Mouse (Mus musculus): ENCODE data around the gene Igfbp4. TPM values are rescaled to one million over a fixed set of nuclear protein-coding genes. Genes with fewer than 3 reads are reported as not detected.

Gene Igfbp4
- polyA plus RNA-seq, 2 experiments = 942 to 1,086 TPM

GRCm38 (mm10) chr11:99063406-99064131 lies 22.5 kb downstream of the Igfbp4 start:
- ATAC-seq (ENCODE audit: low FRiP score, low read depth) (no peak), DNase-seq (ENCODE audit: low spot score) (no peak)
- H3K27ac ChIP-seq (replicated peaks; ENCODE audit: low read depth, low read length) = no peak overlapping the region
- H3K36me3 ChIP-seq (ENCODE audit: control insufficient read depth, insufficient read depth, low read length) = no peaks in the 10 kb centered on the region
- no peak overlapping the region for H3K4me2 ChIP-seq (replicated peaks; ENCODE audit: low read depth, low read length, severe bottlenecking)
- peaks cover 18% of the 10 kb centered on the region for H3K4me1 ChIP-seq (ENCODE audit: control insufficient read depth, insufficient read depth, low read length)
- no peak for TF ChIP-seq POLR2A (IDR thresholded peaks at IDR 0.05; ENCODE audit: borderline replicate concordance, extremely low read depth, insufficient read depth, insufficient read length)
- no peak overlapping the region for H3K9ac ChIP-seq (ENCODE audit: low read depth, low read length, severe bottlenecking)
- no peak overlapping the region for H3K4me3 ChIP-seq (replicated peaks; ENCODE audit: low read length)
- 26% methylated on average over 8 of the region's 8 CpGs for WGBS
- H3K9me3 ChIP-seq (ENCODE audit: control insufficient read depth, low read length) = peaks cover 6% of the 10 kb centered on the region; the same call in 1 of the 2 replicates
- no peaks in the 10 kb centered on the region for H3K27me3 ChIP-seq (ENCODE audit: control insufficient read depth, insufficient read depth, low read length)

- Histone ChIP-seq H3K36me3 (ENCODE audit: control insufficient read depth, insufficient read depth, low read length) (no peaks in the 10 kb centered on the region), H3K27ac (replicated peaks; ENCODE audit: low read depth, low read length) (0 out of 2 replicates have a peak overlapping the region, but pooled peaks have one; percentile 27), H3K4me3 (replicated peaks; ENCODE audit: low read length) (no peak overlapping the region), H3K4me1 (ENCODE audit: control insufficient read depth, insufficient read depth, low read length) (peaks cover 15% of the 10 kb centered on the region), H3K4me2 (replicated peaks; ENCODE audit: low read depth, low read length, severe bottlenecking) (no peak overlapping the region), H3K9ac (ENCODE audit: low read depth, low read length, severe bottlenecking) (no peak overlapping the region), H3K27me3 (ENCODE audit: control insufficient read depth, insufficient read depth, low read length) (no peaks in the 10 kb centered on the region), H3K9me3 (ENCODE audit: control insufficient read depth, low read length) (no peaks in the 10 kb centered on the region)
- 80% methylated on average over 3 of the region's 3 CpGs for WGBS
- ATAC-seq (ENCODE audit: low FRiP score, low read depth) (no peak), DNase-seq (ENCODE audit: low spot score) (no peak)
- TF ChIP-seq POLR2A (IDR thresholded peaks at IDR 0.05; ENCODE audit: borderline replicate concordance, extremely low read depth, insufficient read depth, insufficient read length) = no peak
These were observed 24.3 kb downstream of the Igfbp4 start for GRCm38 (mm10) chr11:99065353-99065752.

- Histone ChIP-seq H3K27me3 (ENCODE audit: control insufficient read depth, insufficient read depth, low read length) (no peaks in the 10 kb centered on the region), H3K4me1 (ENCODE audit: control insufficient read depth, insufficient read depth, low read length) (peaks cover 13% of the 10 kb centered on the region), H3K27ac (replicated peaks; ENCODE audit: low read depth, low read length) (0 out of 2 replicates have a peak overlapping the region, but pooled peaks have one; percentile 27), H3K36me3 (ENCODE audit: control insufficient read depth, insufficient read depth, low read length) (no peaks in the 10 kb centered on the region), H3K9ac (ENCODE audit: low read depth, low read length, severe bottlenecking) (no peak overlapping the region), H3K9me3 (ENCODE audit: control insufficient read depth, low read length) (no peaks in the 10 kb centered on the region), H3K4me3 (replicated peaks; ENCODE audit: low read length) (no peak overlapping the region), H3K4me2 (replicated peaks; ENCODE audit: low read depth, low read length, severe bottlenecking) (no peak overlapping the region)
- WGBS = 13% methylated on average over 2 of the region's 2 CpGs
- ATAC-seq (ENCODE audit: low FRiP score, low read depth) (peak; percentile 75), DNase-seq (ENCODE audit: low spot score) (peak; percentile 89)
- no peak for TF ChIP-seq POLR2A (IDR thresholded peaks at IDR 0.05; ENCODE audit: borderline replicate concordance, extremely low read depth, insufficient read depth, insufficient read length)
These were observed 24.9 kb downstream of the Igfbp4 start for GRCm38 (mm10) chr11:99065979-99066378.

- H3K4me3 ChIP-seq (replicated peaks; ENCODE audit: low read length) = no peak overlapping the region
- H3K4me1 ChIP-seq (ENCODE audit: control insufficient read depth, insufficient read depth, low read length) = peaks cover 30% of the 10 kb centered on the region
- H3K27me3 ChIP-seq (ENCODE audit: control insufficient read depth, insufficient read depth, low read length) = no peaks in the 10 kb centered on the region
- H3K4me2 ChIP-seq (replicated peaks; ENCODE audit: low read depth, low read length, severe bottlenecking) = no peak overlapping the region
- H3K27ac ChIP-seq (replicated peaks; ENCODE audit: low read depth, low read length) = no peak overlapping the region
- no peak overlapping the region for H3K9ac ChIP-seq (ENCODE audit: low read depth, low read length, severe bottlenecking)
- no peaks in the 10 kb centered on the region for H3K9me3 ChIP-seq (ENCODE audit: control insufficient read depth, low read length)
- 61% methylated on average over 8 of the region's 8 CpGs for WGBS
- TF ChIP-seq POLR2A (IDR thresholded peaks at IDR 0.05; ENCODE audit: borderline replicate concordance, extremely low read depth, insufficient read depth, insufficient read length) = no peak
- ATAC-seq (ENCODE audit: low FRiP score, low read depth) (no peak), DNase-seq (ENCODE audit: low spot score) (no peak)
- H3K36me3 ChIP-seq (ENCODE audit: control insufficient read depth, insufficient read depth, low read length) = no peaks in the 10 kb centered on the region
These were observed 26.5 kb downstream of the Igfbp4 start for GRCm38 (mm10) chr11:99067591-99067990.

- no peaks in the 10 kb centered on the region for H3K27me3 ChIP-seq (ENCODE audit: control insufficient read depth, insufficient read depth, low read length)
- H3K27ac ChIP-seq (replicated peaks; ENCODE audit: low read depth, low read length) = no peak overlapping the region
- 81% methylated on average over 5 of the region's 5 CpGs for WGBS
These were observed 27.4 kb downstream of the Igfbp4 start for GRCm38 (mm10) chr11:99068455-99068854.

More at GRCm38 (mm10) chr11:99068455-99068854, 27.4 kb downstream of the Igfbp4 start:
- no peak for ATAC-seq (ENCODE audit: low FRiP score, low read depth)
- Histone ChIP-seq H3K36me3 (ENCODE audit: control insufficient read depth, insufficient read depth, low read length) (no peaks in the 10 kb centered on the region), H3K9ac (ENCODE audit: low read depth, low read length, severe bottlenecking) (no peak overlapping the region), H3K4me1 (ENCODE audit: control insufficient read depth, insufficient read depth, low read length) (peaks cover 32% of the 10 kb centered on the region), H3K4me2 (replicated peaks; ENCODE audit: low read depth, low read length, severe bottlenecking) (no peak overlapping the region), H3K4me3 (replicated peaks; ENCODE audit: low read length) (no peak overlapping the region), H3K9me3 (ENCODE audit: control insufficient read depth, low read length) (no peaks in the 10 kb centered on the region)
- no peak for TF ChIP-seq POLR2A (IDR thresholded peaks at IDR 0.05; ENCODE audit: borderline replicate concordance, extremely low read depth, insufficient read depth, insufficient read length)
- no peak for DNase-seq (ENCODE audit: low spot score)
